ENCODE assay signal across 8 mouse cellular contexts in genomic region chr7:127801010-127801621, GRCm38 (mm10). TPM values are rescaled to one million over a fixed set of nuclear protein-coding genes. Genes with fewer than 3 reads are reported as not detected.
DNase-seq lines count a peak whose midpoint lies in the region; ATAC-seq and TF ChIP-seq lines count a peak whose summit lies in the region.
"Had no signal": no experiment of that assay in that cellular context is flagged by ENCODE, and none has a peak within 500 bp of the region (broad histone marks: within the 10 kb centered on the region; RNA-seq: fewer than 3 reads in every experiment).

No protein-coding gene starts in this region.

- DNase-seq in layer of hippocampus, adult 9-11 months, result peak; percentile 56
- no peak for DNase-seq in layer of hippocampus, postnatal 10 days (ENCODE audit: low spot score in 2 of 2)
- DNase-seq in heart, embryonic 10.5 days (ENCODE audit: low spot score), result no peak
- DNase-seq in ovary, postnatal 14 days (ENCODE audit: low spot score), result no peak
- no peak for DNase-seq in left cerebral cortex, postnatal 25 days (ENCODE audit: low spot score in 2 of 2)

- no peak for ATAC-seq in liver, embryonic 12.5 days

- peak overlapping the region; percentile 49 for H3K27ac ChIP-seq in bone marrow macrophage, adult 2 months (ENCODE audit: insufficient read depth, low read depth, low read length)
- H3K27ac ChIP-seq in heart, embryonic 10.5 days, result peak overlapping the region; percentile 78
- H3K27ac ChIP-seq in liver, embryonic 12.5 days, result peak overlapping the region; percentile 42

- intact Hi-C loops in left cerebral cortex, postnatal 25 days (cut with DNase I), result no loop called here

- peak overlapping the region; percentile 45 for H3K4me2 ChIP-seq in liver, embryonic 12.5 days

- H3K9ac ChIP-seq in liver, embryonic 12.5 days, result no peak overlapping the region

- no peaks in the 10 kb centered on the region for H3K9me3 ChIP-seq in heart, embryonic 10.5 days
- no peaks in the 10 kb centered on the region for H3K9me3 ChIP-seq in liver, embryonic 12.5 days (replicated peaks)

- peaks cover 61% of the 10 kb centered on the region for H3K36me3 ChIP-seq in heart, embryonic 10.5 days
- H3K36me3 ChIP-seq in liver, embryonic 12.5 days, result peaks cover 66% of the 10 kb centered on the region

- WGBS in heart, embryonic 10.5 days, result 92% methylated on average over 8 of the region's 8 CpGs
- 78% methylated on average over 8 of the region's 8 CpGs for WGBS in liver, embryonic 12.5 days (ENCODE audit: insufficient replicate concordance)

- TF ChIP-seq CTCF in bone marrow macrophage, adult 2 months (IDR thresholded peaks at IDR 0.05; ENCODE audit: low read depth, low read length), result no peak

- peak overlapping the region; percentile 58 for H3K4me3 ChIP-seq in bone marrow macrophage, adult 2 months (ENCODE audit: insufficient read depth, low read length)
- peak overlapping the region; percentile 43 for H3K4me3 ChIP-seq in heart, embryonic 10.5 days
- peak overlapping the region; percentile 16 for H3K4me3 ChIP-seq in liver, embryonic 12.5 days

- H3K27me3 ChIP-seq in heart, embryonic 10.5 days (ENCODE audit: insufficient read depth, poor library complexity, severe bottlenecking), result no peaks in the 10 kb centered on the region
- no peaks in the 10 kb centered on the region for H3K27me3 ChIP-seq in liver, embryonic 12.5 days (replicated peaks)

- H3K4me1 ChIP-seq in bone marrow macrophage, adult 2 months (ENCODE audit: control insufficient read depth, insufficient read depth, low read length), result peaks cover 15% of the 10 kb centered on the region
- H3K4me1 ChIP-seq in heart, embryonic 10.5 days, result peaks cover 15% of the 10 kb centered on the region
- H3K4me1 ChIP-seq in liver, embryonic 12.5 days, result peaks cover 60% of the 10 kb centered on the region

- TF ChIP-seq POLR2A in bone marrow macrophage, adult 2 months (IDR thresholded peaks at IDR 0.05; ENCODE audit: borderline replicate concordance, low read depth, low read length), result no peak

RNA-seq across cellular contexts. Expression of gene Hsd3b7, which starts 0.7 kb away (rescaled TPM):
- total RNA-seq in layer of hippocampus, postnatal 10 days (2021), result 1 to 10 TPM; 4.8 to 5.1 TPM
- polyA plus RNA-seq in bone marrow macrophage, adult 2 months (2012; ENCODE audit: insufficient read depth, insufficient read length, missing spikeins), result 43.4 and 47.9 TPM in 2 replicates
- 14.9 and 17.1 TPM in 2 replicates for polyA plus RNA-seq in heart, embryonic 10.5 days (2016; fragmentation: Nextera tagmentation; extraction: Ambion mirVana)
- polyA plus RNA-seq in liver, embryonic 12.5 days (2016; fragmentation: Nextera tagmentation; extraction: Ambion mirVana), result 28.0 and 29.8 TPM in 2 replicates
- total RNA-seq in left cerebral cortex, postnatal 25 days (2021), result 1 to 10 TPM; 3.6 to 6.8 TPM

RNA-seq across cellular contexts. Expression of gene Gm49388, which starts 15.7 kb away (rescaled TPM):
- 1 to 10 TPM; 2.9 to 4.6 TPM for total RNA-seq in layer of hippocampus, postnatal 10 days (2021)
- polyA plus RNA-seq in bone marrow macrophage, adult 2 months (2012; ENCODE audit: insufficient read depth, insufficient read length, missing spikeins), result not detected in 2 replicates
- not detected in 2 replicates for polyA plus RNA-seq in heart, embryonic 10.5 days (2016; fragmentation: Nextera tagmentation; extraction: Ambion mirVana)
- not detected in 2 replicates for polyA plus RNA-seq in liver, embryonic 12.5 days (2016; fragmentation: Nextera tagmentation; extraction: Ambion mirVana)
- 1 to 10 TPM; 3.5 to 4.5 TPM for total RNA-seq in left cerebral cortex, postnatal 25 days (2021)
- polyA plus RNA-seq: gonadal fat pad, adult 2 months had no signal

RNA-seq across cellular contexts. Expression of gene Stx4a, which starts 23.0 kb away (rescaled TPM):
- total RNA-seq in layer of hippocampus, postnatal 10 days (2021), result 10 to 100 TPM; 46.9 to 53.6 TPM
- polyA plus RNA-seq in bone marrow macrophage, adult 2 months (2012; ENCODE audit: insufficient read depth, insufficient read length, missing spikeins), result 152 and 168 TPM in 2 replicates
- 32.4 and 36.3 TPM in 2 replicates for polyA plus RNA-seq in heart, embryonic 10.5 days (2016; fragmentation: Nextera tagmentation; extraction: Ambion mirVana)
- polyA plus RNA-seq in liver, embryonic 12.5 days (2016; fragmentation: Nextera tagmentation; extraction: Ambion mirVana), result 19.0 and 21.1 TPM in 2 replicates
- total RNA-seq in left cerebral cortex, postnatal 25 days (2021), result 10 to 100 TPM; 70.5 to 76.0 TPM

RNA-seq across cellular contexts. Expression of gene Stx1b, which starts 23.2 kb away (rescaled TPM):
- 100 to 1,000 TPM; 292 to 296 TPM for total RNA-seq in layer of hippocampus, postnatal 10 days (2021)
- not detected in 2 replicates for polyA plus RNA-seq in bone marrow macrophage, adult 2 months (2012; ENCODE audit: insufficient read depth, insufficient read length, missing spikeins)
- polyA plus RNA-seq in heart, embryonic 10.5 days (2016; fragmentation: Nextera tagmentation; extraction: Ambion mirVana), result 1.1 and 3.2 TPM in 2 replicates
- 0.20 and 0.56 TPM in 2 replicates for polyA plus RNA-seq in liver, embryonic 12.5 days (2016; fragmentation: Nextera tagmentation; extraction: Ambion mirVana)
- 100 to 1,000 TPM; 437 to 445 TPM for total RNA-seq in left cerebral cortex, postnatal 25 days (2021)

RNA-seq across cellular contexts. Expression of gene Setd1a, which starts 24.6 kb away (rescaled TPM):
- total RNA-seq in layer of hippocampus, postnatal 10 days (2021), result 10 to 100 TPM; 35.5 to 40.3 TPM
- polyA plus RNA-seq in bone marrow macrophage, adult 2 months (2012; ENCODE audit: insufficient read depth, insufficient read length, missing spikeins), result 28.2 and 30.1 TPM in 2 replicates
- 13.2 and 23.7 TPM in 2 replicates for polyA plus RNA-seq in heart, embryonic 10.5 days (2016; fragmentation: Nextera tagmentation; extraction: Ambion mirVana)
- 13.1 and 13.7 TPM in 2 replicates for polyA plus RNA-seq in liver, embryonic 12.5 days (2016; fragmentation: Nextera tagmentation; extraction: Ambion mirVana)
- total RNA-seq in left cerebral cortex, postnatal 25 days (2021), result 10 to 100 TPM; 42.3 to 43.4 TPM
